Mouse (Mus musculus) NIH3T3 (cell line): ENCODE data around the gene Hhipl1.

ENCODE experiments used
- DNase-seq: peaks from one replicate; pipeline ENCODE4 v3.0.0-alpha.2; 2012; ENCODE audit warnings: low read depth

Gene Hhipl1

GRCm38 (mm10) chr12:108313244-108313772 lies 7.2 kb downstream of the Hhipl1 start:
- DNase-seq, result no peak

DNA sequence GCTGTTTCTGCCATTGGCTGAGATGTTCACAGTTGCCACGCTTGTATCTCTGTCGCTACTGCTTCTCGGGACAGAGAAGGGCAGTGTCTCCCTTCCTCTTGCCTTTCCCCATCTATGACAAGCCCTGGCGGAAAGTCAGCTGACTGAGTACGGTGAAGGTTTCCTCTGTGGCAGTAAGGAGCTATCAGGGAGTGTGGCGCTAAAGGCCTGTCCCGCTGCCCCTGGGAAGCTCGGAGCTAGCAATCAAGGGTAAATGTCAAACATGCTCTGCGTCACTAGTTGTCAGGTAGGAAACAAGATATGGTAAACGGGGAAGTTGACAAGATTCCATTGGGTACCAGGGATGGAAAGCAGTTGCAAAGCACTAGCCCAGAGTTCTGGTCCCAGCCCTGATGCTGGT lies 9.7 kb downstream of the Hhipl1 start:
- no peak for DNase-seq

DNA sequence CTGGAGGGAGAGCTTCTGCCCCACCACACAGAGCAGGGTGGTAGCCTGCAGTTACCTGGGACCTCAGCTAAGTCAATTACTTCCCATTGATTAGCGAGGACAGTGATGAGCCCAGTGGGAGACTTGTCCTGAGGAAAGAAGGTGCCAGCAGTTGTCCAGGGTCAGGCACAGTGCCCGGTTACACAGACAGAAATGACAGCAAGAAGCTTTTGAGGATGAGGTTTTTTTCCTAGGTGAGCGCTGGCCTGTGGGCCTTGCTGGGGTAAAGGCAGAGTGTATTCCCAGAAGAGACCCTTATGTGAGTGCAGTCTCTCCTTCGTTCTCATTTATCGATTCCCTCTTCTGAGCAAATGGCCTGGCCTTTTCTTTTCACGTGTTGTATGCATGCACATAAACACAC lies 10.6 kb downstream of the Hhipl1 start:
- DNase-seq, result no peak

GRCm38 (mm10) chr12:108317201-108317738 lies 11.2 kb downstream of the Hhipl1 start:
- DNase-seq, result no peak

DNA sequence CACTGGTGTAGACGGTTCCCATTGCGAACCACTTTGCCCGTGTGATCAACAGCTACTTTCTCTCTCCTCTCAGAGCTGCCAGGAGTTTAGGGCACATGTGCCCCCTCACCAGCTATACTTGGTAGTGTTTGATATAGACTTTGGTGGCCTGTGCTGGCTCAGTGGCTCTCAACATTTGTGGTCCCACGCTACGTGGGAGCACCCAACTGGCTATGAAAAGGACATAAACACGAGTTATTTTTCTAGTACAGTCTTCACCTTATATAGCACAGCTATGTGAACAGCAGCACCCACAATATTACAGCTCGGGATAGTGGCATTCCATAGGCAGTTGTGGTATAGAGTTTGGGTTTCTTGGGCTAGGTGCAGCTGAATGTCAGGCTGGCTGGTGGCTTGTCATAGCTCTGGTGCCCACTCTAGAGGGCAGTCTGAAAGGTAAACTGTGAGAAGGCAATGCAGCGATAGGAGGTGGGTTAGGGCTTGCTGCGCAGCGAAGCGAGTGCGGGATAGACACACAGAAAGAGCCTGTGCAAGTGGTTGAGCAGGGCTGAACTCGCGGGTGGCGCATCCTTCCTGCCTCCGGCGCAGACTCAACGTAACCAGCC lies 11.9 kb downstream of the Hhipl1 start:
- no peak for DNase-seq

DNA sequence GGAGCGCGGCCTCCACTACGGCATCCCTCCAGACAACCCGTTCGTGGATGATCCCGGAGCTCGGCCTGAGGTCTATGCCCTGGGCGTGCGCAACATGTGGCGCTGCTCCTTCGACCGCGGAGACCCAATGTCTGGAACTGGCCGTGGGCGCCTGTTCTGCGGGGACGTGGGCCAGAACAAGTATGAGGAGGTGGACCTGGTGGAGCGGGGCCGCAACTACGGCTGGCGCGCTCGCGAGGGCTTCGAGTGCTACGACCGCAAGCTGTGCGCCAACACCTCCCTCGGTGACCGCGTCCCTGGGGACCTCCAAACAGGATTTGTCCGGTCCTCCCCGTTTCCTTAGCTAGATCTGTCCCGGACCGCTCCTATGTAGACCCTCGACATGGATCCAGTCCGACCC lies 12.4 kb downstream of the Hhipl1 start:
- DNase-seq, result no peak

GRCm38 (mm10) chr12:108320096-108320495 lies 14.0 kb downstream of the Hhipl1 start:
- no peak for DNase-seq

- DNase-seq, result no peak
Measured at GRCm38 (mm10) chr12:108326401-108326800, 20.3 kb downstream of the Hhipl1 start.

- no peak for DNase-seq
Measured at GRCm38 (mm10) chr12:108327889-108328491, 21.9 kb downstream of the Hhipl1 start.

GRCm38 (mm10) chr12:108333056-108333455 lies 27.0 kb downstream of the Hhipl1 start:
- peak; percentile 94 for DNase-seq

DNA sequence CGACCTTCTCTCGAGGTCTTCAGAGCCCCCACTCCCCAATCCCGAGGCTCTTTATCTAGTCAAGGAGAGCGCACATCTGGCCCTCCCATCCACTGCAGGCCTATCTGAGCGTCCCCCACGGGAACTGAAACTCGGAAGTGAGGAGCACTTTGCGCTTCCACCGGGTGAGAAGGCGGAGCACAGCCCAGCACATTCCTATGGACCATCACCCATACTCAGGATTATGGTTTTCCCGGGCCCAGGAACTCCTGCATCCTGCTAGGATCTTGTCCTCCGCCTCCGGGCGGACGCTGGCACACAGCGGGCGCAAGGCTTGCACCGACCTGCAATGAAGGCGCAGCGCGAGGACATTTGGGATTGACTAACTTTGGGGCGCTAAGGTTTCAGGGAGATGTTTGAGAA lies 27.4 kb downstream of the Hhipl1 start:
- DNase-seq, result no peak

DNA sequence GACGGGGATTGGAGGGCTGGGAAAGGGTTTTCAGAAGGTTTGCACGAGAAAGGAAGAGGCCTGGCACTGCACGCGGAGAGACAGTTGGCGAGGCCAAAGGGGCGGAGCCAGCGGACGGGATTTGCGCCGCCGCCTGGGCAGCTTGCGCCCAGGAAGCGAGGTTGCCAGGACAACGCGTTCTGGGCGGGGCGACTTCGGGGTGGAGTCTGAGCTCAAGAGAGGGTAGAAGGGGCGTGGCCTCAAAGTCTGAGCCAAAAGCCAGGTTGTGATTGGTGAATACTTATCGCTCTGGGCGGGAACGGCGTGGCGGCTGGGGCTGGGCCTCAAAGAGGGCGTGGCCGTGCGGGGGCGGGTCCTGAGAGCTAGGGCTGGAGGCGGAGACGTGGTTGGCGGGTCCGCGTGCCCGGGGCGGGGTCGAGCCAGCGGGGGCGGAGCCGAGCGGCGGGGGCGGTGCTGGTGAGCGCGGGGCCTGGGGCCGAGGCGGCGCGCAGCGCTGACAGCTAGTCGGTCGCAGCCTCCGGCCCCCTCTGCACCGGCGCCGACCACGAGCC lies 27.9 kb downstream of the Hhipl1 start, which contains the start of gene Cyp46a1:
Gene Cyp46a1 (plus strand): TSS at position 487 of the 551 bp plus-strand sequence.
- peak; percentile 100 for DNase-seq

GRCm38 (mm10) chr12:108334529-108334928 lies 28.5 kb downstream of the Hhipl1 start:
- peak; percentile 44 for DNase-seq

DNA sequence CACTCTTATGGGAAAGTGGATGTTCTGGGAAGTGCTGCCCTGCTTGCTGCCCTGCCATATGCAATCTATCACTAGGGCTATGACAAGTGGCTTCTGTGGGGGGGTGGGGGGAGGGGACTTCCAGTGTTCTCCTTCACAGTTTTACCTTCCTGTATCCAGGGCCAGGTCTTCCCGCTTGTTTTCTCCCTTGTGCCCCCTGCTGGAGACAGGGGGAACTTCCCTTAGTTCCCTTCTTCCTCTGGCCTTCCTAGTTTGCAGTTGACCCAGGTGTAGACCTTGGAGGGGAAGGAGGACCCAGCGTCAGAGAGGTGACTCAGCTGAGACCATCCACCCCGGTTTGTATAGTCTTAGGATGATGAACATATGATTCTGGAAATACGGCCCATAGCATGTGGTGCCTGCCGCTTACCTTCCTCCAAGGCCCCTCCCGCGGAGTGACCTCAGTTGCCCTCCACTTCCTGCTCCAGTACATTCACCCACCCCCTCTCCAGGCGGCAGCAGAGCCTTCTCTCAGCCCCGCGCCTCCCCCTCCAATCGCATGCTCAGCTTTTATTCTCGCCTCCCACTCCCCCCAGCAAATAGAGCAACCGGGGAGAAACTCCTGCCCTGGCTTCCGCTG lies 32.6 kb downstream of the Hhipl1 start:
- DNase-seq, result peak; percentile 71

GRCm38 (mm10) chr12:108348151-108348550 lies 42.1 kb downstream of the Hhipl1 start:
- no peak for DNase-seq

DNA sequence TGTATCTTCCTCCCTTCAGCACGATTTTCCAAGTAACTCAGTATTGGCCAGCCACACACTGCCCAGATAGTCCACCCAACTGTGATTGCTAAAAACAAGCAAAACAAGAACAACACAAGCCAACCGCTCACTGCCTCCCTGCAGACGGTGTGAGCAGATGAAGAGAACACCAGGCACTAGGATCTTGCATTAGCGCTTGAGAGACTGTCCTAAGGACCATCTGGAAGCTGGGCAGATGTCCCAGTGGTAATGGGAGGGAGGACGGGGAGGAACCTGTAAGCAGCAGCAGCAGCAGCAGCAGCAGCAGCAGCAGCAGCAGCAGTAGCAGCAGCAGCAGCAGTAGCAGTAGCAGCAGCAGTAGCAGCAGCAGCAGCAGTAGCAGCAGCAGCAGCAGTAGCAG lies 43.0 kb downstream of the Hhipl1 start:
- DNase-seq, result no peak

DNA sequence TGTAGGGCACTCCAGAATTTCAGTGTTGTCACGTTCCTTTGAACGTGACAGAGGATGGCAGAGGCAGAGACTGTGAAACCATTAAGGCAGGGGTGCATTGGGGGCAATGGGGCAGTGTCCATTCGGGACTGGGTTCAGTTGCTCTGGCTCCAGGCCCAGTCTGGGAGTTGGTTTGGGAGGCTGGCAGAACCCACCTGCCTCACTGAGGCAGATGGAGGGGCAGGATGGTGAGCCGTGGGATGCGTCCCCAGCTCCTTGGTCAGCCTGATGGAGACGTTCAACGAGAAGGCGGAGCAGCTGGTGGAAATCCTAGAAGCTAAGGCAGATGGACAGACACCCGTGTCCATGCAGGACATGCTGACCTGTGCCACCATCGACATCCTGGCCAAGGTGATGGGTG lies 44.9 kb downstream of the Hhipl1 start:
- no peak for DNase-seq

DNA sequence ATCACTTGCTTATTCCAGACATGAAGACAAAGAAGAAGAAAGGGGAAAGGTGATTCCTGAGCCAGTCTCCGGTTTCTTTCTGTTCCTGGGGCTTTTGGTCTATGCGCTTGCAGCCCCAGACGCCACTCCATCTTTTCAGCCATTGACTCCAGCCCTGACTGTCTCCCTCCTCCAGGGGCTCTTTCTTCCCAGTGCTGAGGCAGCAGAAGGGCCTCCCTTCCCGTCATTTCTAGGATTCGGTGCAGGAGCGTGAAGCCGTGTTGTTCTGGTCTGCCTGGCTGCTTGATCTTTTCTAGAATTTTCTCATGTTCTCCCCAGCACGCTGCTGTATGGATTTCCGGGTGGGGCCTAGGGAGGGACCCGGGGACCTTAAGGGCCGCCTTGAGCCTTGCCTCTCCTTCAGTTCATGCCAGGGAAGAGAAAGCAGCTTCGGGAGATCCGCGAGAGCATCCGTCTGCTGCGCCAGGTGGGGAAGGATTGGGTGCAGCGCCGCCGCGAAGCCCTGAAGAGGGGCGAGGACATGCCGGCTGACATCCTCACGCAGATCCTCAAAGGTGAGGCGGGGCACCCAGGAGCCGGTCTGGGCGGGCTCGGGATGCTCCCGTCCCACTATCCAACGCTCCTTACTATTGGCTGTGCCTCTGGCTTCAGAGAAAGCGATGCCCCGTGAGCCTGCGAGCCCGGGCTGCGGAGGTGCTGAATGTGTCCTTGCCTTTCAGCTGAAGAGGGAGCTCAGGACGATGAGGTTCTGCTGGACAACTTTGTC lies 46.5 kb downstream of the Hhipl1 start:
- no peak for DNase-seq

GRCm38 (mm10) chr12:108354284-108354683 lies 48.2 kb downstream of the Hhipl1 start:
- no peak for DNase-seq

GRCm38 (mm10) chr12:108355271-108355670 lies 49.2 kb downstream of the Hhipl1 start:
- no peak for DNase-seq

GRCm38 (mm10) chr12:108355986-108356385 lies 49.9 kb downstream of the Hhipl1 start:
- no peak for DNase-seq

- DNase-seq, result peak; percentile 95
Measured at GRCm38 (mm10) chr12:108363796-108364195, 57.7 kb downstream of the Hhipl1 start.
